Mouse (Mus musculus) gastrocnemius, adult 2 months (tissue): Measurements from ENCODE around the gene Med13l. TPM values are rescaled to one million over a fixed set of nuclear protein-coding genes. Genes with fewer than 3 reads are reported as not detected.

Experiments
- DNase-seq: peaks from one replicate; pipeline ENCODE4 v3.0.0; 2022
- H3K27ac ChIP-seq: fragments of 200-600 bp; 2 replicates; pipeline ENCODE4 v1.8.1; 2022; ENCODE audit warnings: mild to moderate bottlenecking
- H3K4me3 ChIP-seq: fragments of 200-600 bp; 2 replicates; pipeline ENCODE4 v1.8.1; 2022; ENCODE audit warnings: mild to moderate bottlenecking, moderate library complexity
- CTCF ChIP-seq: fragments of 200-600 bp; IDR thresholded peaks from 2 replicates; pipeline ENCODE4 v1.8.1; 2022; ENCODE audit warnings: antibody characterized with exemption, mild to moderate bottlenecking, moderate library complexity
- intact Hi-C: fragments of 180-260 bp; cut with DNase I; formaldehyde crosslinking; loops from one replicate; pipeline ENCODE4 v1.15.1; 2025
- total RNA-seq, 2 experiments: library from RNA; stranded (reverse); gene quantifications; 2 replicates each; pipeline ENCODE4 v1.2.3; 2021

The Med13l gene
- total RNA-seq, 2 experiments from 2014 or later, result 21.5 to 28.3 TPM

DNA sequence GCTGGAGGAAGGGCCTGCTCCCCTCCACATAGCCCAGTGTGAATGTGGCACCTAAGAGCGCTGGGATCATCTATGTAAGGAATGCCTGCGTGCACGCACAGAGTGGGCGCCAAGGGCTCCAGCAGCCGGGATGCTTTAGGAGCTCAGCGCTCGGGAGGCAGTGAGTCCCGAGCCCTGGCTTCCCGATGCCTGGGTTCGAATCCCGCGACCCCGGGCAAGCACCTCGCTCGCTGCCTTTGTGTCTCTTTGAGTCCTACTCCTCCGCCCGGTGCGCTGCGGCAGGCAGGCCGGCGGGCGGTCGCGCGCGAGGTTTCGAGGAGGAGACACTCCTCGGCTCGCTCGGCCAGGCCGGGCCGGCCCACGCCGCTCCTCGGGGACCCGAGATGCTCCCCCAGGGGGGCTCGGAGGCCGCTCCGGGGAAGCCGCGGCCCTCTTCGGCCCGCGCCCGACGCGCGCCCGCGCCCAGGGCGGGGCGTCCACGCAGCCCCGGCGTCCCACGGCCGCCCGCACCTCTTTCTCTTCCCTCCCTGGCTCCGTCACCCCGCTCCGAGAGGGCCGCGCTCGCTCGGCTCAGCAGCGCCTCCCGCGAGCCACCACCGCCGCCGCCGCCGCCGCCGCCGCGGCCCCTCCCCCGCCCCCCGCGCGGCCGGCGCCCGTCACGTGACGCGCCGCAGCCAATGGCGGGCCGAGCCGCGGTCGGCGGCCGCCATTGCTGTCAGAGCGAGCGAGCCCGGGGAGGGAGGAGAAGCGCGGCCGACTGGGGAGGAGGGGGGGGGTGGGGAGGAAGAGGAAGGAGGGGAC is 695 bp upstream of the Med13l start:
- peak; percentile 94 for DNase-seq
- intact Hi-C loops, result loop anchor here (1.0 to 5.0 kb wide), 4 partner anchors 45 to 177 kb away; no protein-coding TSS in a partner anchor
- Histone ChIP-seq H3K4me3 (peak overlapping the region; percentile 94), H3K27ac (peak overlapping the region; percentile 92)
- peak; percentile 51 for TF ChIP-seq CTCF

DNA sequence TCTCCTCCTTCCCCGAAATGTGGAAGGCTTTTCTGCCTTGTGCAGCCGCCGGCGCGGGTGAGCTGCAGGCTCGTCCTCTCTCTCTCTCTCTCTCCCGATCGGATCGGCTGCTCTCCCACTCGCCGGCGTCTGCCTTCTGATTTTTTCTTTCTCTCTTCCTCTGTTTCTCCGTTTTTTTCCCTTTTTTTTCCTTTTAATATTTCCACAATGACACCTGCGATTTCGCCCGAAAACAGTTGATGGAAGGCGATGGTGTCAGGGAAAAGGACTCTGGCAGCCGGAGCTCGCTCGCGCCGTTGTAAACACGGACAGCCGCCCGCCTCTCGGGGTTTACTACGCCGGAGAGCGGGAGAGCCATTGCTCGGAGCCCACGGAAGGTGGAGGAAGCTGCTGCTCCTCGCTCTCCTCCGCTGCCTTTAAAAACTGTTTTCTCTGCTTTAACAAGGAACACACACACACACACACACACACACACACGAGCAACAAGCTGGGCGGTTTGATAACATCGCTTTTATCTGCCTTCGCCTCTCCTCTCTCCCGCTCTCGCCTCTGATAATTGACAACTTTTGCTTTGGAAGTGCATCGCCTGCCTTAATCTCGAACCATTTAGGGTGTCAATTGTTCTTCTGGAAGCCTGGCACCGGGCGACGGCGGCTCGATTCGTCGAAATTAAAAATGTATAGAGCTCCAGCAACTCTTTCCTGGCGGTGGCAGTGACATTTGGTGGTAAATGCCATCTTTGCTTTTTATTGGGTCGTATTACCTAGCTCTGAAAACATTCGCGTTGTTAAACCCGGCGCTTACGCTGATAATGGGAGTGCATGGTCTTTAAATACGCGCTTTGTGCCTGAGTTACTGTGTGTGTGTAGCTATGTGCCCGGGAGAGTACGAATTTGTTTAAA is 858 bp downstream of the Med13l start:
- H3K27ac ChIP-seq, result peak overlapping the region; percentile 92
- H3K4me3 ChIP-seq, result peak overlapping the region; percentile 94
- no peak for TF ChIP-seq CTCF
- intact Hi-C loops, result no loop called here
- DNase-seq, result peak; percentile 62

DNA sequence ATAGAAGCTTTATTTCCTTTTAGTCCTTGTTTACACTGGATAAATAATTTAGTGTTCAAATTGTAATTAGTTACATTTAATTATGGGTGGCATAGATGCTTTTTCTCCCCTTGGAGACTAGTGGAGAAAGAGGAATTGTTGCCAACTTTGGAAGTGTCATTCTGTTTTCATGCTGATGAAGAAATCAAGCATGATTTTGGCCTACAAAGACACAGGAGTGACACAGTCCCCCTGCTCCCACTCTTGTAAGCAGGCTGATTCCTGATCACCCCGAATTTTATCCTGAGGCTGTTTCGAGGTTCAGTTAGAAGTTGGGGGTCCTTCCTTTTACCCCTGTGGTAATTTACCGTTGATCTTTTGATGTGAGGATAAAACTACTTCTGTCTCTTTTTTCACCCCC is 1.7 kb downstream of the Med13l start:
- TF ChIP-seq CTCF, result no peak
- Histone ChIP-seq H3K27ac (no peak overlapping the region), H3K4me3 (peak overlapping the region; percentile 94)
- intact Hi-C loops, result loop anchor here (2.0 kb wide), 2 partner anchors 31 to 229 kb away; no protein-coding TSS in a partner anchor
- DNase-seq, result no peak

DNA sequence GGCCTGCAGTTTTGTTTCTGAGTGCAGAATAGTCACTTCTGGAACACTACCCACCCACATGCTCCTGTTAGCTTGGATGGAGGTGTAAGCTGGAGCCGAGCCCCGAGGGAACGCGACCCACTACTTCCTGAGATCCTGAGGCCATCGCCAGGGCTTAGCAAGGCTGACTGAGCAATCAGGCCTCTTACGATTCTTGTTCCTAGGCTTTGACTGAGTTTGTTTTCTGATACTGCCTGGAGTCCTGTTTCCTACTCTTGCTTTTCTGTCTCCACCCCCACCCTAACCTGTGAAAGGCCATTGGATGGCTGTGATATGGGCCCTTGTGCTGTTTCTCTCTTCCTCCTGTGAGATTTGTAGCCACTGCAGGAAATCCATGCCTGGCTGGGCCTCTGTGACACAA is 3.1 kb downstream of the Med13l start:
- no peak for TF ChIP-seq CTCF
- Histone ChIP-seq H3K27ac (peak overlapping the region; percentile 43; the same call in 1 of the 2 replicates), H3K4me3 (no peak overlapping the region)
- peak; percentile 61 for DNase-seq
- intact Hi-C loops, result loop anchor here (2.0 kb wide), 2 partner anchors 29 to 231 kb away; no protein-coding TSS in a partner anchor

DNA sequence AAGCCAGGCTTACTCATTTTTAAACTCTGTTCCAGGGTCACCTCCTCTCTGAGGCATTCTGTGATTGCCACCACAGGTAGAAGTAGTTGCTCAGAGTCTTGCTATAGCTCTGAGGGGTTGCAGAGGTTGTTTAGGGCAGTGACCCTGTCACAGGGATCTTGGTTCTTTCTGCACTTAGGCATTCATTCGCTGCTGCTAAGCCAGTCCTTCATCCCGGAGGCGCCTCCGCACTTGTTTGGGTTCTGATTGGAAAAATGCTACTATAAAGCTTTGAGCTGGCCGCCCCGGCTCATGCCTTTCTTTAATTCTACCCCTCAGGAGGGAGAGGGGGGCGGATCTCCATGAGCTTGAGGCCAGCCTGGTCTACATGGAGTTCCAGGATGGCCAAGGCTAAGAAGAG is 6.9 kb downstream of the Med13l start:
- Histone ChIP-seq H3K4me3 (no peak overlapping the region), H3K27ac (no peak overlapping the region)
- TF ChIP-seq CTCF, result no peak
- DNase-seq, result no peak
- intact Hi-C loops, result no loop called here

DNA sequence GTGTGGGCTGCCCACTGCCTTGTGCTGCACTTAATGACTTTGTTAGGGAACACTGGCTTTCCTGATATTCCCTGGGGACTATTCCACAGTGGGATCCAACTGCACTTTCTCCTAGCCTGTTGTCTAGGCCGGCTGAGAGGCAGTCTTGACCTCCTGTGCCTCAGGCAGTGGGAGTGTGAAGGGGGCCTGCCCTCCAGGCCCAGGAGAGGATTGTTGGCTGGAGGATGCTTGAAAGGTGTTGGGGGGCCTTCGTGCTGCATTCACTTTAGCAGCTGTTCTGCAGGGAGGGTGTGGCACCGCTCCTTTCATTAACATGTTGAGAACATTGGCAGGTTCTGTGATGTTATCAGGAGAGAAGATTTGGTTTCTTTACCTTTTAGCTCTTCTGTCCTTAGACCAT is 8.5 kb downstream of the Med13l start:
- DNase-seq, result no peak
- TF ChIP-seq CTCF, result no peak
- intact Hi-C loops, result no loop called here
- Histone ChIP-seq H3K4me3 (no peak overlapping the region), H3K27ac (no peak overlapping the region)

DNA sequence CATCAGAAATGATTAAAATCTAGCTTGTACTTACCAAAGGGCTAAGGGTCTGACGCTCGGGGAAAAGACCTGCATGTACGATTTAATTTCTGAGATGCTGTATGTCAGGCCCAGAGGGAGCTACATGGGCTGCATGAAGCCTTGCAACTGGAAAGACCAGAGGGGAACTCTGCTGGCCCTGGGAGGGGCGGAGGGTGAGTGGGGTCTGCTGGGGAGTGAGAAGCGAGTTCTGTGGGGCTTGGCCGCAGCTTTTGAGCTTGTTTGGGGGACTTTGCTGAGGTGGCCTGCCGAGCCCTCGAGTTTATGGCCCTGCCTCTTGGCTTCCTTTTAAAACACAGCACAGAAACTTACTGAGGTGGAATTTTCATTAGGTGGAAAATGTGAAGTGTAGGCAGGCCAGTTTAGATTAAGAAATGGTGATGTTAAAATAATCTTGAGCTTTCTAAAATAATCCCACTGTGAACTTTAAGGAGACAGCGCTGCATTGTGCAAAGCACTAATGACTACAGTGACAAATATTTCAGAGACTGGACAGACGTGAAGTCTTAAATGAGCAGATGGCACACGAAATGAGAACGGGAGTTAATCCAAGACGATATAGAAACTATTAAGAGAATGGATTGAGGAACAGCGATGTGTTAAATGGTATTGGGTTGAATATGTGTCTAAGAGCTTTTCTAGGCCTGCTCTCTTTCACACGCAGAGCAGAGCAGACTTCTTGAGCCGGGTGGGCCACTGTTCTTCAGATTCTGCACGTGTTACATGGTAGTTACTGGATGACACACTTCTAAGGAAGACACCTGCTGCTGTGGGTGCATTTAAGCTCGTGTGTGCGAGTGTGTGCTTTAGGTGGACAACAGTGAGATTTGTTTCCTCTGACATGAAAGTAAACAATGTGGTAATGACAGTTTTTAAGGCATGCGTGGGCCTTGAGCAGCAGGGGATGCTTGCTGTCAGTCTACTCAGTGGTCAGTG is 9.4 kb downstream of the Med13l start:
- no peak for DNase-seq
- Histone ChIP-seq H3K4me3 (no peak overlapping the region), H3K27ac (0 out of 2 replicates have a peak overlapping the region, but pooled peaks have one; percentile 28)
- intact Hi-C loops, result no loop called here
- TF ChIP-seq CTCF, result no peak

DNA sequence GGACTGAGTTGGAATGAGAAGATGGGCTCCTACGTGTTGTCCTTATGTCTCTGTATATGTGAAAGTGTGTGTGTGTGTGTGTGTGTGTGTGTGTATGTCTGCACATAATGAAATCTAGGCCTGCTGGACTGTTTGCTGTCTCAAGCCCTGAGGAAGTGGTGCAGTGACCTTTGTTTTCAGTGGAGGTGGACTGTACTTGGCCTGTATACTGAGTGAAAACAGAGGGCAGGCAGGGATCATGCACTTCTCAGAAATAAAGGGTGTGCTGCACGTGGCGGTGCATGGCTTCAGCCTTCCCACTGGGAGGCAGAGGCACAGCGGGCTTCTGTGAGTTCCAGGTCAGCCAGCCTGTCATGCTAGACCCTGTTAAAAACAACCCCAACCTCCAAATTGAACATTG is 11.0 kb downstream of the Med13l start:
- TF ChIP-seq CTCF, result no peak
- H3K4me3 ChIP-seq, result no peak overlapping the region
- DNase-seq, result no peak
- intact Hi-C loops, result no loop called here
- H3K27ac ChIP-seq, result no peak overlapping the region

DNA sequence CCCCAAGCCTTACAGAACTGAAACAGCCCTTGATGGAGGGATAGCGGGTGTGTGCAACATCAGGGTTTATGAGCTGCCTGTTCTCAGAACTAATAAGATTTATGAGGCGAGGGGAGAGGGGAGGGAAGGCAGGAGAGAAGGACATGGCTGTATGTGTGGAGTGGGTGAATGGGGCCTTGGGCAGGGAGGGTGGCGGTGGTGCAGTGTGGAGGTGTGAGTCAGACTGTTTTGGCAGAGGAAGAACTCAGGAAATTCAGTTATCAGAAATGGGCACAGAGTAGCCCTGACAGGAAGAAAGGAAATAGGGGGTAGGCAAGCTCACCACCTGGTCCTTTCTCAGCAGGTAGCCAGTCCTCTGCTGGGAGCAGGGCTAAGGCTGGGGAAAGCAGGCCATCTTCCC is 13.8 kb downstream of the Med13l start:
- no peak for DNase-seq
- no peak for TF ChIP-seq CTCF

DNA sequence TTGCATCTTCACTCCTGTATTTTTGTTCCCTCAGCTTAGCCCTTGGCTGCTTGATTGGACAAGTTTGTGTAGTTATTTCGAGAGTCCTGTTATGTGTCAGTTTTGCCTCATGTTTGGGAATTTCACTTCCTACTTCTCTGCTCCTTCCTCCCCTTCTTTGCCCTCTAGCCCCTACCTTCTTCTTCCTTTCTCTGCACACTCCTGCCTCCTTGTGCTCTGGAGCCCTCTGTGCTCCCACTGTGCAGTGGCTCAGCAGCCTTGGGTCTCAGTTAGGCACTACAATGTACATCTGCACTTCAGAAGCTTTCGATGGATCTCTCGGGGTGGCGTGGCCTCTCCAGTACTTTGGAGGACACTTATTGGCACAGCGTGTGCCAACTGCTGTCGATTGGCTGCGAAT is 14.5 kb downstream of the Med13l start:
- H3K27ac ChIP-seq, result no peak overlapping the region
- no peak overlapping the region for H3K4me3 ChIP-seq
- TF ChIP-seq CTCF, result 0 out of 2 replicates have a peak, but pooled peaks have one; percentile 5
- no peak for DNase-seq
- intact Hi-C loops, result no loop called here

More for the DNA sequence above, 13.8 kb downstream of the Med13l start:
- Histone ChIP-seq H3K27ac (no peak overlapping the region), H3K4me3 (no peak overlapping the region)
- intact Hi-C loops, result no loop called here

DNA sequence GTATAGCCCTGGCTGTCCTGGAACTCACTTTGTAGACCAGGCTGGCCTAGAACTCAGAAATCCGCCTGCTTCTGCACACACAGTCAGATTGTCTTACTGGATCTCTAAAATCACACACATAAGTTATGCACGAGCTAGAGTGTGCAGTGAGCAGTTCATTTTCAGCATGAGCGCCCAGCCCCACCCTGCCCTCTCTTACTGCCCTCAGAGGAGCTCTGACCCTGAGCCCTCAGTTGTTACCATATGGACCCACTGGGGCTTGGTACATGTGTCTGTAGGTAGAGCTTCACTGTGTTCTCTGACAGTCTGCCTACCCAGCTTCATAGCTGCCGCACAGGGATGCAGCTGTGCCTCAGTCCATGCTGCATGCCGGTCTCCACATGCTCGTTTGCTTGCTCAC is 15.4 kb downstream of the Med13l start:
- TF ChIP-seq CTCF, result no peak
- no peak for DNase-seq
- intact Hi-C loops, result no loop called here
- H3K27ac ChIP-seq, result no peak overlapping the region
- no peak overlapping the region for H3K4me3 ChIP-seq

DNA sequence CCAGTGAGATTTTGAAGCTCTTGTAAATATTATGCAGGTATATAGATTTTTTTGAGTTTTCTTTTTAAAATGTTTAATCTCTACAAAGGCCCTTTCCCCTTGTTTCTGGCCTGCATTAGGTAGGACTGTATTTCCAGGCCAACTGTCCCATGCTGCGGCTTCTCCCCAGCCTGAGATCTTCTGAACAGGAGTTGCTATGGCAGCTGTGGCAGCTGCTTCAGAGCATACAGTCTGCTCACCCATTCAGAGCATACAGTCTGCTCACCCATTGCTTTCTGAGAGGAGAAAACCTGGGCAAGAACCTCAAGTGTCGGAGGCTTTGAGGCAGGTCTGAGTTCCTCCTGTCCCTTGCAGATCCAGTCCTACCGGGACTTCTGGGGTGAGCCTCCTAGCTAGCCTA is 16.3 kb downstream of the Med13l start:
- intact Hi-C loops, result no loop called here
- TF ChIP-seq CTCF, result no peak
- H3K27ac ChIP-seq, result no peak overlapping the region
- H3K4me3 ChIP-seq, result no peak overlapping the region
- DNase-seq, result no peak
